Comparison of ENCODE assay signal across 10 mouse cellular contexts in genomic region chr10:87999617-88000330, GRCm38 (mm10).
A peak's percentile ranks its signal among the peaks of the same experiment; 100 is the strongest.
DNase-seq lines count a peak whose midpoint lies in the region; ATAC-seq lines count a peak whose summit lies in the region.
"Had no signal": no experiment of that assay in that cellular context is flagged by ENCODE, and none has a peak within 500 bp of the region (broad histone marks: within the 10 kb centered on the region; RNA-seq: fewer than 3 reads in every experiment).

No protein-coding gene starts in this region.

- ATAC-seq in inflammation-experienced regulatory T-cells, adult 6 months = no peak

- peak; percentile 1 for DNase-seq in lung, postnatal 10 days
- DNase-seq in lung, adult 18-20 months = no peak
- peak; percentile 19 for DNase-seq in adrenal gland, postnatal 25 days
- peak; percentile 17 to 33 for DNase-seq in kidney, adult 8-10 months
- peak; percentile 38 for DNase-seq in skeletal muscle tissue, adult 2 months (ENCODE audit: low read depth, low spot score)
- DNase-seq in retina, postnatal 1 day = no peak
- DNase-seq: cerebellum, postnatal 14 days; liver, embryonic 13.5 days; thymus, postnatal 36 days had no signal

Comparison
In these comparisons a context has a peak if more than half of its experiments do, and no peak if none do; other contexts are left out.
1. DNase-seq: peak in lung, postnatal 10 days (single experiment), adrenal gland, postnatal 25 days (single experiment), kidney, adult 8-10 months (2 of 2) and skeletal muscle tissue, adult 2 months (single experiment); none in lung, adult 18-20 months (0 of 2) and retina, postnatal 1 day (single experiment).